Mouse (Mus musculus): ENCODE measurements around the gene Trappc2. TPM values are rescaled to one million over a fixed set of nuclear protein-coding genes. Genes with fewer than 3 reads are reported as not detected.

Gene Trappc2
- polyA plus RNA-seq, 1 experiment: 1.8 TPM

GRCm38 (mm10) chrX:166453532-166453931 lies 13.2 kb downstream of the Trappc2 start:
- WGBS: 72% methylated on average over 6 of the region's 6 CpGs

DNA sequence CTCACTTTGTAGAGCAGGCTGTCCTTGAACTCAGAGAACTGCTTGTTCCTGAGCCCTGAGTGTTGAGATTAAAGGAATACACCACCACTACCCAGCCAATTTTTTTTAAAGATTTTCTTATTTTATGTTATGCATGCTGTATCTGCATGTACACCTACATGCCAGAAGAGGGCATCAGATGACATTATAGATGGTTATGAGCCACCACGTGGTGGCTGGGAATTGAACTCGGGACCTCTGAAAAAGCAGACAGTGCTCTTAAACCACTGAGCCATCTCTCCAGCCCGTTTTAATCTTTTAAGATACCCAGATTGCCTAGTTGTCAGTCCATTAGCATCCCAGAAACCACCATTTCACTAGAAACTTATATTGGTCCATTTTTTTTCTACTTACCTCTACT lies 14.0 kb downstream of the Trappc2 start:
- H3K36me3 ChIP-seq (ENCODE audit: control insufficient read depth, insufficient read depth, low read length): no peaks in the 10 kb centered on the region; the same call in 1 of the 2 replicates
- H3K27me3 ChIP-seq (ENCODE audit: control insufficient read depth, insufficient read depth, low read length): no peaks in the 10 kb centered on the region
- no peak overlapping the region for H3K27ac ChIP-seq (ENCODE audit: insufficient read depth, low read length)
- 75% methylated on average over 3 of the region's 3 CpGs for WGBS
- no peak overlapping the region for H3K4me3 ChIP-seq (ENCODE audit: extremely low read depth, insufficient read depth, insufficient read length)
- TF ChIP-seq CTCF (IDR thresholded peaks at IDR 0.05; ENCODE audit: extremely low read depth, insufficient read depth, insufficient read length, insufficient replicate concordance) (no peak), POLR2A (IDR thresholded peaks at IDR 0.05; ENCODE audit: low read depth, low read length) (no peak)
- no peaks in the 10 kb centered on the region for H3K4me1 ChIP-seq (ENCODE audit: control insufficient read depth, insufficient read depth, insufficient read length)
- DNase-seq (ENCODE audit: low read depth in 1 of 2, low spot score in 2 of 2): no peak

More at GRCm38 (mm10) chrX:166453532-166453931, 13.2 kb downstream of the Trappc2 start:
- DNase-seq (ENCODE audit: low read depth in 1 of 2, low spot score in 2 of 2): no peak
- Histone ChIP-seq H3K36me3 (ENCODE audit: control insufficient read depth, insufficient read depth, low read length) (peaks cover 2% of the 10 kb centered on the region; the same call in 1 of the 2 replicates), H3K27me3 (ENCODE audit: control insufficient read depth, insufficient read depth, low read length) (no peaks in the 10 kb centered on the region), H3K4me3 (ENCODE audit: extremely low read depth, insufficient read depth, insufficient read length) (no peak overlapping the region), H3K4me1 (ENCODE audit: control insufficient read depth, insufficient read depth, insufficient read length) (no peaks in the 10 kb centered on the region), H3K27ac (ENCODE audit: insufficient read depth, low read length) (no peak overlapping the region)
- no peak for TF ChIP-seq CTCF (IDR thresholded peaks at IDR 0.05; ENCODE audit: extremely low read depth, insufficient read depth, insufficient read length, insufficient replicate concordance)

DNA sequence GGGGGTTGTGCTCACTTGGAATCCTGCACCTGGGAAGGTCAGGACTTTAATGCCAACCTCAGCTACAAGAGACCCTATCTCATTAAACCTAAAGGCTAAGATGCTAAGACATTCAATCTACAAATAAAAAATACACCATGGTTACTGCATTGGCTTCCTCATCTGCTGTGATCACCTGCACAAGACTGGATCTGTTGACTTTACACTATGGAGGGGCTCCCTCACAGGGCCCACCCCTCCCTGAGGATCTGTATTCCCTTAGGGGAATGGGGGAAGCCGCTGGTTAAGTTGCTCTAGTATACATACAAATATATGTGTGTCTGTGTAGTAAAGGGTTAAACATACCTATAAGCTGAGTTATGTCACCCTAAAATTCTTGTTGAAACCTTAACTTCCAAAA lies 15.2 kb downstream of the Trappc2 start:
- H3K4me3 ChIP-seq (ENCODE audit: extremely low read depth, insufficient read depth, insufficient read length): no peak overlapping the region
- 80% methylated on average over 1 of the region's 1 CpGs for WGBS

GRCm38 (mm10) chrX:166468321-166468720 lies 27.9 kb downstream of the Trappc2 start:
- H3K4me1 ChIP-seq (ENCODE audit: control insufficient read depth, insufficient read depth, insufficient read length): peaks cover 4% of the 10 kb centered on the region; the same call in 1 of the 2 replicates
- 73% methylated on average over 7 of the region's 7 CpGs for WGBS
- no peak overlapping the region for H3K27ac ChIP-seq (ENCODE audit: insufficient read depth, low read length)
- no peak overlapping the region for H3K4me3 ChIP-seq (ENCODE audit: extremely low read depth, insufficient read depth, insufficient read length)
- H3K36me3 ChIP-seq (ENCODE audit: control insufficient read depth, insufficient read depth, low read length): no peaks in the 10 kb centered on the region
- no peak for TF ChIP-seq POLR2A (IDR thresholded peaks at IDR 0.05; ENCODE audit: low read depth, low read length)
- TF ChIP-seq CTCF (IDR thresholded peaks at IDR 0.05; ENCODE audit: extremely low read depth, insufficient read depth, insufficient read length, insufficient replicate concordance): no peak
- no peaks in the 10 kb centered on the region for H3K27me3 ChIP-seq (ENCODE audit: control insufficient read depth, insufficient read depth, low read length)
- DNase-seq (ENCODE audit: low read depth in 1 of 2, low spot score in 2 of 2): peak; percentile 30 to 42

More for the DNA sequence above, 15.2 kb downstream of the Trappc2 start:
- no peak overlapping the region for H3K27ac ChIP-seq (ENCODE audit: insufficient read depth, low read length)
- no peak for DNase-seq (ENCODE audit: low read depth in 1 of 2, low spot score in 2 of 2)
- no peaks in the 10 kb centered on the region for H3K36me3 ChIP-seq (ENCODE audit: control insufficient read depth, insufficient read depth, low read length)
- no peak for TF ChIP-seq POLR2A (IDR thresholded peaks at IDR 0.05; ENCODE audit: low read depth, low read length)
- TF ChIP-seq CTCF (IDR thresholded peaks at IDR 0.05; ENCODE audit: extremely low read depth, insufficient read depth, insufficient read length, insufficient replicate concordance): no peak
- H3K4me1 ChIP-seq (ENCODE audit: control insufficient read depth, insufficient read depth, insufficient read length): no peaks in the 10 kb centered on the region
- H3K27me3 ChIP-seq (ENCODE audit: control insufficient read depth, insufficient read depth, low read length): no peaks in the 10 kb centered on the region

DNA sequence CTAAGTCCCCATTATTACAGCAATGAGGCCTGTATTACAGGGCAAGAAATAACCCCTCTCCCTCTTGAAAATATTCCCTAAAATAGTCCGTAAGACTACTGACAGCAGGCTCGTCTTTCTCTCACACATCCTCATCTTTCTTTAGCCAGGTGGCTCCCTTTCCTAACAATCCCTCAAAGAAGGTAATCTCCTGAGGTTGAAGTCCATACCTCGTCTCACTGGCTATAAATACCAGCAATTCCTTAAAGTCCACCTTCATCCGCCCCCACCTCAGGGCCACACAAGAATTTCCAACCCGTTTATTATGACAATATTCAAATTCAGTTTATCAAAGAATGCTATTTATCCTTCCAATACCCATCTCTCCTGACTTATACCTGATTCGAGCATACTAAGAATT lies 32.2 kb downstream of the Trappc2 start:
- no peak for DNase-seq (ENCODE audit: low read depth in 1 of 2, low spot score in 2 of 2)
- Histone ChIP-seq H3K4me3 (ENCODE audit: extremely low read depth, insufficient read depth, insufficient read length) (no peak overlapping the region), H3K27ac (ENCODE audit: insufficient read depth, low read length) (no peak overlapping the region), H3K27me3 (ENCODE audit: control insufficient read depth, insufficient read depth, low read length) (no peaks in the 10 kb centered on the region), H3K4me1 (ENCODE audit: control insufficient read depth, insufficient read depth, insufficient read length) (peaks cover 4% of the 10 kb centered on the region; the same call in 1 of the 2 replicates), H3K36me3 (ENCODE audit: control insufficient read depth, insufficient read depth, low read length) (no peaks in the 10 kb centered on the region; the same call in 1 of the 2 replicates)
- 82% methylated on average over 6 of the region's 6 CpGs for WGBS
- no peak for TF ChIP-seq POLR2A (IDR thresholded peaks at IDR 0.05; ENCODE audit: low read depth, low read length)

DNA sequence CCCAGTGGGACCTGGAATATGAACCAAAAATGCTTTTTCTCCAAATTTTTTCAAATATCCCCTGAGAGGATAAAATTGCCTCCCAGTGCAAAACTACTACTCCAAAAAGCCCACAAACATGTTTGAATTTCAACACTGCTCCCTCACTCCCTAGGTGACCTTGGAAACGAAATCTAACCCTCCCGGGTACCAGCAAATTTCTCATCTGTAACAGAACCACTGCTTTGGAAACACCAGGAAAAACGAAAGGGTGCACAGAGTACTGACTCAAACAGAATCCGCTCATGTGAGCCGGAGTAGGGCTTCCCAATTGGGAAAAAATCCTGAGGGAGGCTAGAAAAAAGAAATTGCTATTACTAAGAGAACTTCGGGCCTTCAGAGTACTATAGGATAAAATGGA lies 37.0 kb downstream of the Trappc2 start:
- H3K27ac ChIP-seq (ENCODE audit: insufficient read depth, low read length): no peak overlapping the region
- 81% methylated on average over 6 of the region's 6 CpGs for WGBS
- H3K4me1 ChIP-seq (ENCODE audit: control insufficient read depth, insufficient read depth, insufficient read length): no peaks in the 10 kb centered on the region; the same call in 1 of the 2 replicates
- H3K27me3 ChIP-seq (ENCODE audit: control insufficient read depth, insufficient read depth, low read length): no peaks in the 10 kb centered on the region
- no peaks in the 10 kb centered on the region; the same call in 1 of the 2 replicates for H3K36me3 ChIP-seq (ENCODE audit: control insufficient read depth, insufficient read depth, low read length)
- no peak overlapping the region for H3K4me3 ChIP-seq (ENCODE audit: extremely low read depth, insufficient read depth, insufficient read length)
- TF ChIP-seq CTCF (IDR thresholded peaks at IDR 0.05; ENCODE audit: extremely low read depth, insufficient read depth, insufficient read length, insufficient replicate concordance): no peak
- TF ChIP-seq POLR2A (IDR thresholded peaks at IDR 0.05; ENCODE audit: low read depth, low read length): no peak
- no peak for DNase-seq (ENCODE audit: low read depth in 1 of 2, low spot score in 2 of 2)

DNA sequence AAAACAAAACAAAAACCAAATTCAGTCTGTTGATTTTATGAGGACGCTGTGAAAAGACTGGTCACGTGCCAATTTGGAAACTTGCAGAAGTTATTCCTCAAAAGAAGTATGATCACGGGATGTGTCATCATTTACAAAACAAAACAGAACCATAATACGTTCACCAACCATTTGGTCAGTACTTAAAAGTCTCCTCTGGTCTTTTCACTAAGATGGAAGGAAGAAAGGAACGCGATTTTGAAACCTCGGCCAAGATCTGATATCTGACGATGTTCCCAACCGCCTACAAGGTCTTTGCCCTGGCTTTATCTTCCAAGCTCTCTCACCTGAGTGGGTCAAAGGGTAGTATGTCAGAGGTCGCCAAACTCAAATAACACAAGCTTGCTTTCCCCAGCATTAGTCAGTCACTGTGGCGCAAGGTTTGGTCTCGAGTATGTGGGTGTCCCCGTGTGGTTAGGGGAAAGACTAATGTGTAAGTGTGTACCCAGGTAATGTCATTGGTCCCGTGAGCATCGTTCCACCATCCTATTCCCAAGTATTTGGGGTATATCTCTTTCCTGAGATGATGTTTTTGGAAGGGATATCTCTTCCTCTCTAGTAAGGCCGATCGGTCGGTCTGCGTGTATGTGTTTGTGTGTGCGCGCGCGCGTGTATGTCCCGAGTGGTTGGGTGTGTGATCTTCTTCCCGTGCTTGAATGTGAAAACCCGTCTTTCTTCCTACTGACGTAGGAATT lies 38.4 kb downstream of the Trappc2 start:
- no peaks in the 10 kb centered on the region for H3K27me3 ChIP-seq (ENCODE audit: control insufficient read depth, insufficient read depth, low read length)
- no peaks in the 10 kb centered on the region; the same call in 1 of the 2 replicates for H3K36me3 ChIP-seq (ENCODE audit: control insufficient read depth, insufficient read depth, low read length)
- peak in 1 of 2 experiments; percentile 9 for DNase-seq (ENCODE audit: low read depth in 1 of 2, low spot score in 2 of 2)
- TF ChIP-seq CTCF (IDR thresholded peaks at IDR 0.05; ENCODE audit: extremely low read depth, insufficient read depth, insufficient read length, insufficient replicate concordance) (no peak), POLR2A (IDR thresholded peaks at IDR 0.05; ENCODE audit: low read depth, low read length) (no peak)
- H3K4me1 ChIP-seq (ENCODE audit: control insufficient read depth, insufficient read depth, insufficient read length): no peaks in the 10 kb centered on the region; the same call in 1 of the 2 replicates
- H3K27ac ChIP-seq (ENCODE audit: insufficient read depth, low read length): peak overlapping the region; percentile 78
- peak overlapping the region; percentile 98 for H3K4me3 ChIP-seq (ENCODE audit: extremely low read depth, insufficient read depth, insufficient read length)
- 29% methylated on average over 28 of the region's 28 CpGs for WGBS

Measured in spleen, adult 2 months (tissue).